Mouse (Mus musculus): ENCODE results near the gene Bloc1s2. TPM values are rescaled to one million over a fixed set of nuclear protein-coding genes. Genes with fewer than 3 reads are reported as not detected.

Gene Bloc1s2
- polyA plus RNA-seq, 1 experiment = 44.4 TPM

GRCm38 (mm10) chr19:44117793-44118192, 28.5 kb downstream of the Bloc1s2 start:
- Histone ChIP-seq H3K27me3 (ENCODE audit: control insufficient read depth, insufficient read depth, low read length) (no peaks in the 10 kb centered on the region), H3K4me1 (replicated peaks; ENCODE audit: control insufficient read depth, insufficient read depth, low read length) (no peaks in the 10 kb centered on the region), H3K27ac (ENCODE audit: control insufficient read depth, insufficient read depth, low read length) (no peak overlapping the region), H3K36me3 (ENCODE audit: control insufficient read depth, insufficient read depth, low read length) (peaks cover 34% of the 10 kb centered on the region), H3K4me3 (ENCODE audit: control insufficient read depth, insufficient read depth, low read length) (no peak overlapping the region)
- TF ChIP-seq POLR2A (IDR thresholded peaks at IDR 0.05; ENCODE audit: control insufficient read depth, extremely low read depth, insufficient read depth, low read length, poor library complexity) = no peak
- TF ChIP-seq CTCF (IDR thresholded peaks at IDR 0.05; ENCODE audit: borderline replicate concordance, control insufficient read depth, extremely low read depth, insufficient read depth, low read length, poor library complexity) = no peak
- DNase-seq = no peak

- WGBS = 86% methylated on average over 7 of the region's 7 CpGs
- Histone ChIP-seq H3K4me3 (ENCODE audit: control insufficient read depth, insufficient read depth, low read length) (no peak overlapping the region), H3K4me1 (replicated peaks; ENCODE audit: control insufficient read depth, insufficient read depth, low read length) (peaks cover 7% of the 10 kb centered on the region), H3K27ac (ENCODE audit: control insufficient read depth, insufficient read depth, low read length) (no peak overlapping the region), H3K27me3 (ENCODE audit: control insufficient read depth, insufficient read depth, low read length) (no peaks in the 10 kb centered on the region), H3K36me3 (ENCODE audit: control insufficient read depth, insufficient read depth, low read length) (peaks cover 21% of the 10 kb centered on the region)
- no peak for TF ChIP-seq POLR2A (IDR thresholded peaks at IDR 0.05; ENCODE audit: control insufficient read depth, extremely low read depth, insufficient read depth, low read length, poor library complexity)
- no peak for TF ChIP-seq CTCF (IDR thresholded peaks at IDR 0.05; ENCODE audit: borderline replicate concordance, control insufficient read depth, extremely low read depth, insufficient read depth, low read length, poor library complexity)
- DNase-seq = no peak
Observed at GRCm38 (mm10) chr19:44111706-44112105, 34.5 kb downstream of the Bloc1s2 start.

GRCm38 (mm10) chr19:44110356-44110755, 35.9 kb downstream of the Bloc1s2 start:
- 95% methylated on average over 9 of the region's 9 CpGs for WGBS
- Histone ChIP-seq H3K27ac (ENCODE audit: control insufficient read depth, insufficient read depth, low read length) (no peak overlapping the region), H3K4me3 (ENCODE audit: control insufficient read depth, insufficient read depth, low read length) (no peak overlapping the region), H3K36me3 (ENCODE audit: control insufficient read depth, insufficient read depth, low read length) (peaks cover 21% of the 10 kb centered on the region), H3K4me1 (replicated peaks; ENCODE audit: control insufficient read depth, insufficient read depth, low read length) (peaks cover 8% of the 10 kb centered on the region), H3K27me3 (ENCODE audit: control insufficient read depth, insufficient read depth, low read length) (no peaks in the 10 kb centered on the region)
- no peak for DNase-seq
- TF ChIP-seq POLR2A (IDR thresholded peaks at IDR 0.05; ENCODE audit: control insufficient read depth, extremely low read depth, insufficient read depth, low read length, poor library complexity) (no peak), CTCF (IDR thresholded peaks at IDR 0.05; ENCODE audit: borderline replicate concordance, control insufficient read depth, extremely low read depth, insufficient read depth, low read length, poor library complexity) (no peak)

- TF ChIP-seq CTCF (IDR thresholded peaks at IDR 0.05; ENCODE audit: borderline replicate concordance, control insufficient read depth, extremely low read depth, insufficient read depth, low read length, poor library complexity) (no peak), POLR2A (IDR thresholded peaks at IDR 0.05; ENCODE audit: control insufficient read depth, extremely low read depth, insufficient read depth, low read length, poor library complexity) (no peak)
- no peak for DNase-seq
- Histone ChIP-seq H3K27me3 (ENCODE audit: control insufficient read depth, insufficient read depth, low read length) (no peaks in the 10 kb centered on the region), H3K4me3 (ENCODE audit: control insufficient read depth, insufficient read depth, low read length) (no peak overlapping the region), H3K27ac (ENCODE audit: control insufficient read depth, insufficient read depth, low read length) (no peak overlapping the region), H3K4me1 (replicated peaks; ENCODE audit: control insufficient read depth, insufficient read depth, low read length) (peaks cover 8% of the 10 kb centered on the region), H3K36me3 (ENCODE audit: control insufficient read depth, insufficient read depth, low read length) (peaks cover 17% of the 10 kb centered on the region)
Observed at GRCm38 (mm10) chr19:44108996-44109395, 37.2 kb downstream of the Bloc1s2 start.

GRCm38 (mm10) chr19:44107661-44108521, 38.4 kb downstream of the Bloc1s2 start:
- 40% methylated on average over 22 of the region's 22 CpGs for WGBS
- no peak for DNase-seq
- TF ChIP-seq POLR2A (IDR thresholded peaks at IDR 0.05; ENCODE audit: control insufficient read depth, extremely low read depth, insufficient read depth, low read length, poor library complexity) (no peak), CTCF (IDR thresholded peaks at IDR 0.05; ENCODE audit: borderline replicate concordance, control insufficient read depth, extremely low read depth, insufficient read depth, low read length, poor library complexity) (no peak)
- Histone ChIP-seq H3K4me1 (replicated peaks; ENCODE audit: control insufficient read depth, insufficient read depth, low read length) (peaks cover 8% of the 10 kb centered on the region), H3K27ac (ENCODE audit: control insufficient read depth, insufficient read depth, low read length) (no peak overlapping the region), H3K36me3 (ENCODE audit: control insufficient read depth, insufficient read depth, low read length) (peaks cover 6% of the 10 kb centered on the region; the same call in 1 of the 2 replicates), H3K27me3 (ENCODE audit: control insufficient read depth, insufficient read depth, low read length) (no peaks in the 10 kb centered on the region), H3K4me3 (ENCODE audit: control insufficient read depth, insufficient read depth, low read length) (peak overlapping the region; percentile 94)

GRCm38 (mm10) chr19:44106831-44107660, 39.2 kb downstream of the Bloc1s2 start, which contains the start of gene Chuk:
Gene Chuk, minus strand, starts transcription at chr19:44107480.
- WGBS = 1% methylated on average over 66 of the region's 67 CpGs
- peaks cover 3% of the 10 kb centered on the region; the same call in 1 of the 2 replicates for H3K36me3 ChIP-seq (ENCODE audit: control insufficient read depth, insufficient read depth, low read length)
- DNase-seq = peak; percentile 95
- peaks cover 8% of the 10 kb centered on the region for H3K4me1 ChIP-seq (replicated peaks; ENCODE audit: control insufficient read depth, insufficient read depth, low read length)
- no peak within 1 kb of the TSS for H3K27ac ChIP-seq (ENCODE audit: control insufficient read depth, insufficient read depth, low read length)
- H3K27me3 ChIP-seq (ENCODE audit: control insufficient read depth, insufficient read depth, low read length) = no peaks in the 10 kb centered on the region
- peak within 1 kb of the TSS; percentile 94 for H3K4me3 ChIP-seq (ENCODE audit: control insufficient read depth, insufficient read depth, low read length)
- TF ChIP-seq CTCF (IDR thresholded peaks at IDR 0.05; ENCODE audit: borderline replicate concordance, control insufficient read depth, extremely low read depth, insufficient read depth, low read length, poor library complexity) (0 out of 2 replicates have a peak, but pooled peaks have one; percentile 15), POLR2A (IDR thresholded peaks at IDR 0.05; ENCODE audit: control insufficient read depth, extremely low read depth, insufficient read depth, low read length, poor library complexity) (peak; percentile 86)
